Mouse (Mus musculus) intestine, embryonic 16.5 days (tissue): ENCODE data around the gene Gpx4. TPM values are rescaled to one million over a fixed set of nuclear protein-coding genes. Genes with fewer than 3 reads are reported as not detected.

ENCODE experiments used
- ATAC-seq: fragments of 200-750 bp; cut with Nextera tagmentation; 2 replicates; pipeline ENCODE4 v1.8.0; 2017; ENCODE audit warnings: moderate TSS enrichment, moderate library complexity
- H3K27ac ChIP-seq: fragments of 300-500 bp; sonication (generic); 2 replicates; pipeline ENCODE4 v1.5.1; 2014; ENCODE audit warnings: mild to moderate bottlenecking, low read length
- H3K27me3 ChIP-seq: fragments of 300-500 bp; sonication (generic); replicated peaks from 2 replicates; pipeline ENCODE4 v1.6.1; 2014; ENCODE audit warnings: low read length, control low read depth, mixed read lengths; ENCODE audit not compliant: control insufficient read depth, insufficient read depth
- H3K36me3 ChIP-seq: fragments of 300-500 bp; sonication (generic); 2 replicates; pipeline ENCODE4 v1.6.1; 2014; ENCODE audit warnings: low read length, control low read depth; ENCODE audit not compliant: control insufficient read depth, insufficient read depth
- H3K4me1 ChIP-seq: fragments of 300-500 bp; sonication (generic); 2 replicates; pipeline ENCODE4 v1.6.1; 2014; ENCODE audit warnings: low read length, control low read depth, mixed read lengths; ENCODE audit not compliant: control insufficient read depth, insufficient read depth
- H3K4me2 ChIP-seq: fragments of 300-500 bp; sonication (generic); 2 replicates; pipeline ENCODE4 v1.6.1; 2014; ENCODE audit warnings: low read depth, low read length, control low read depth
- H3K4me3 ChIP-seq: fragments of 300-500 bp; sonication (generic); 2 replicates; pipeline ENCODE4 v1.5.1; 2014; ENCODE audit warnings: mild to moderate bottlenecking, low read length
- H3K9ac ChIP-seq: fragments of 300-500 bp; sonication (generic); 2 replicates; pipeline ENCODE4 v1.6.1; 2014; ENCODE audit warnings: low read depth, low read length
- H3K9me3 ChIP-seq: fragments of 300-500 bp; sonication (generic); 2 replicates; pipeline ENCODE4 v1.6.1; 2016; ENCODE audit warnings: low read length, control low read depth; ENCODE audit not compliant: control insufficient read depth
- WGBS: fragments of 180-500 bp; shearing (Covaris S2); extraction: QIAGEN DNeasy Blood & Tissue Kit; methylation state at CpG from one replicate; pipeline ENCODE4 v1.1.7; 2014; 5-methylcytosine and 5-hydroxymethylcytosine counted together
- polyA plus RNA-seq: library from polyadenylated mRNA; unstranded; fragments of >200 nt; fragmentation: Nextera tagmentation; extraction: Ambion mirVana; gene quantifications from 2 replicates; pipeline ENCODE4 v1.2.1, GENCODE M21; 2015

The Gpx4 gene
- polyA plus RNA-seq, 1 experiment from 2014 or later: 942 TPM

GRCm38 (mm10) chr10:80027681-80028520 lies 19.1 kb upstream of the Gpx4 start:
- Histone ChIP-seq H3K27me3 (no peaks in the 10 kb centered on the region), H3K9ac (no peak overlapping the region), H3K9me3 (no peaks in the 10 kb centered on the region), H3K4me2 (no peak overlapping the region), H3K4me1 (peaks cover 17% of the 10 kb centered on the region), H3K27ac (no peak overlapping the region), H3K36me3 (no peaks in the 10 kb centered on the region), H3K4me3 (no peak overlapping the region)
- 62% methylated on average over 20 of the region's 20 CpGs for WGBS
- peak; percentile 58 for ATAC-seq

GRCm38 (mm10) chr10:80028521-80028846 lies 18.5 kb upstream of the Gpx4 start:
- H3K27ac ChIP-seq: no peak overlapping the region
- H3K36me3 ChIP-seq: no peaks in the 10 kb centered on the region
- WGBS: 93% methylated on average over 13 of the region's 13 CpGs

GRCm38 (mm10) chr10:80030191-80030590 lies 16.8 kb upstream of the Gpx4 start:
- no peak overlapping the region for H3K27ac ChIP-seq

More at GRCm38 (mm10) chr10:80028521-80028846, 18.5 kb upstream of the Gpx4 start:
- Histone ChIP-seq H3K4me1 (peaks cover 22% of the 10 kb centered on the region), H3K4me2 (no peak overlapping the region), H3K9me3 (no peaks in the 10 kb centered on the region), H3K9ac (no peak overlapping the region), H3K27me3 (no peaks in the 10 kb centered on the region), H3K4me3 (no peak overlapping the region)
- ATAC-seq: no peak

GRCm38 (mm10) chr10:80030736-80031135 lies 16.2 kb upstream of the Gpx4 start:
- H3K27ac ChIP-seq: no peak overlapping the region

More at GRCm38 (mm10) chr10:80030191-80030590, 16.8 kb upstream of the Gpx4 start:
- no peaks in the 10 kb centered on the region for H3K9me3 ChIP-seq
- WGBS: 85% methylated on average over 9 of the region's 9 CpGs
- H3K4me3 ChIP-seq: no peak overlapping the region
- peaks cover 36% of the 10 kb centered on the region for H3K4me1 ChIP-seq
- no peak overlapping the region for H3K4me2 ChIP-seq
- no peaks in the 10 kb centered on the region for H3K27me3 ChIP-seq
- H3K9ac ChIP-seq: no peak overlapping the region
- ATAC-seq: no peak
- H3K36me3 ChIP-seq: no peaks in the 10 kb centered on the region

GRCm38 (mm10) chr10:80032799-80033480 lies 14.0 kb upstream of the Gpx4 start:
- peak; percentile 69 for ATAC-seq
- Histone ChIP-seq H3K4me3 (no peak overlapping the region), H3K27ac (peak overlapping the region; percentile 96), H3K9ac (peak overlapping the region; percentile 25), H3K27me3 (no peaks in the 10 kb centered on the region), H3K4me1 (peaks cover 32% of the 10 kb centered on the region), H3K36me3 (peaks cover 12% of the 10 kb centered on the region), H3K9me3 (no peaks in the 10 kb centered on the region), H3K4me2 (peak overlapping the region; percentile 26; the same call in 1 of the 2 replicates)
- 34% methylated on average over 5 of the region's 5 CpGs for WGBS

More at GRCm38 (mm10) chr10:80030736-80031135, 16.2 kb upstream of the Gpx4 start:
- WGBS: 88% methylated on average over 17 of the region's 17 CpGs
- no peak for ATAC-seq
- no peak overlapping the region for H3K4me3 ChIP-seq
- H3K9ac ChIP-seq: no peak overlapping the region
- H3K4me1 ChIP-seq: peaks cover 34% of the 10 kb centered on the region
- H3K27me3 ChIP-seq: no peaks in the 10 kb centered on the region
- H3K4me2 ChIP-seq: no peak overlapping the region
- H3K9me3 ChIP-seq: no peaks in the 10 kb centered on the region
- peaks cover 2% of the 10 kb centered on the region; the same call in 1 of the 2 replicates for H3K36me3 ChIP-seq

- Histone ChIP-seq H3K9ac (peak overlapping the region; percentile 53), H3K27me3 (no peaks in the 10 kb centered on the region), H3K4me3 (peak overlapping the region; percentile 11; the same call in 1 of the 2 replicates), H3K9me3 (no peaks in the 10 kb centered on the region), H3K36me3 (peaks cover 12% of the 10 kb centered on the region), H3K27ac (peak overlapping the region; percentile 96), H3K4me1 (peaks cover 38% of the 10 kb centered on the region), H3K4me2 (peak overlapping the region; percentile 26; the same call in 1 of the 2 replicates)
- ATAC-seq: peak; percentile 91
- WGBS: 24% methylated on average over 9 of the region's 9 CpGs
Observed at GRCm38 (mm10) chr10:80033511-80034391, 13.2 kb upstream of the Gpx4 start.

- peaks cover 12% of the 10 kb centered on the region for H3K36me3 ChIP-seq
- no peak overlapping the region for H3K4me3 ChIP-seq
- no peaks in the 10 kb centered on the region for H3K27me3 ChIP-seq
- H3K27ac ChIP-seq: peak overlapping the region; percentile 96; the same call in 1 of the 2 replicates
- 81% methylated on average over 8 of the region's 8 CpGs for WGBS
- no peak for ATAC-seq
- no peak overlapping the region for H3K9ac ChIP-seq
- H3K4me1 ChIP-seq: peaks cover 41% of the 10 kb centered on the region
- no peaks in the 10 kb centered on the region for H3K9me3 ChIP-seq
- H3K4me2 ChIP-seq: no peak overlapping the region
Observed at GRCm38 (mm10) chr10:80035148-80035547, 11.8 kb upstream of the Gpx4 start.

GRCm38 (mm10) chr10:80035686-80036085 lies 11.3 kb upstream of the Gpx4 start:
- ATAC-seq: no peak
- no peaks in the 10 kb centered on the region for H3K27me3 ChIP-seq
- no peak overlapping the region for H3K4me3 ChIP-seq
- 0 out of 2 replicates have a peak overlapping the region, but pooled peaks have one; percentile 96 for H3K27ac ChIP-seq
- WGBS: 78% methylated on average over 5 of the region's 5 CpGs
- no peak overlapping the region for H3K9ac ChIP-seq
- H3K36me3 ChIP-seq: peaks cover 12% of the 10 kb centered on the region
- H3K9me3 ChIP-seq: no peaks in the 10 kb centered on the region
- H3K4me1 ChIP-seq: peaks cover 41% of the 10 kb centered on the region
- no peak overlapping the region for H3K4me2 ChIP-seq

- ATAC-seq: no peak
- H3K27ac ChIP-seq: no peak overlapping the region
- no peaks in the 10 kb centered on the region for H3K27me3 ChIP-seq
- H3K9ac ChIP-seq: no peak overlapping the region
- no peak overlapping the region for H3K4me3 ChIP-seq
- H3K36me3 ChIP-seq: peaks cover 12% of the 10 kb centered on the region
- no peak overlapping the region for H3K4me2 ChIP-seq
- WGBS: 93% methylated on average over 13 of the region's 13 CpGs
- H3K9me3 ChIP-seq: no peaks in the 10 kb centered on the region
- peaks cover 41% of the 10 kb centered on the region for H3K4me1 ChIP-seq
Observed at GRCm38 (mm10) chr10:80036832-80037231, 10.1 kb upstream of the Gpx4 start.
